Mouse (Mus musculus) midbrain, postnatal 0 days (tissue): ENCODE data around the gene Dlx6. TPM values are rescaled to one million over a fixed set of nuclear protein-coding genes. Genes with fewer than 3 reads are reported as not detected.

Source experiments
- ATAC-seq: fragments of 200-750 bp; cut with Nextera tagmentation; 2 replicates; pipeline ENCODE4 v1.8.0; 2017; ENCODE audit warnings: moderate number of reproducible peaks, mild to moderate bottlenecking, moderate TSS enrichment, moderate library complexity; ENCODE audit not compliant: low FRiP score
- DNase-seq: peaks from one replicate; pipeline ENCODE4 v3.0.0-alpha.2; 2015; ENCODE audit warnings: low spot score
- H3K27ac ChIP-seq: fragments of 300-500 bp; sonication (generic); 2 replicates; pipeline ENCODE4 v1.5.1; 2014; ENCODE audit warnings: low read depth, mild to moderate bottlenecking, low read length, mixed read lengths
- H3K27me3 ChIP-seq: fragments of 300-500 bp; sonication (generic); 2 replicates; pipeline ENCODE4 v1.6.1; 2014; ENCODE audit warnings: low read length, control low read depth, mixed read lengths; ENCODE audit not compliant: insufficient read depth
- H3K36me3 ChIP-seq: fragments of 300-500 bp; sonication (generic); 2 replicates; pipeline ENCODE4 v1.6.1; 2014; ENCODE audit warnings: low read length, control low read depth, mixed read lengths; ENCODE audit not compliant: insufficient read depth
- H3K4me1 ChIP-seq: fragments of 300-500 bp; sonication (generic); 2 replicates; pipeline ENCODE4 v1.6.1; 2014; ENCODE audit warnings: mild to moderate bottlenecking, control low read depth, antibody characterized with exemption, low read length, mixed read lengths; ENCODE audit not compliant: insufficient read depth
- H3K4me2 ChIP-seq: fragments of 300-500 bp; sonication (generic); 2 replicates; pipeline ENCODE4 v1.6.1; 2014; ENCODE audit warnings: low read depth, mild to moderate bottlenecking, low read length, mixed read lengths; ENCODE audit not compliant: poor library complexity, severe bottlenecking
- H3K4me3 ChIP-seq: fragments of 300-500 bp; sonication (generic); 2 replicates; pipeline ENCODE4 v1.5.1; 2014; ENCODE audit warnings: low read depth, mild to moderate bottlenecking, low read length, moderate library complexity
- H3K9ac ChIP-seq: fragments of 300-500 bp; sonication (generic); replicated peaks from 2 replicates; pipeline ENCODE4 v1.6.1; 2014; ENCODE audit warnings: mild to moderate bottlenecking, low read length, moderate library complexity, mixed read lengths; ENCODE audit not compliant: poor library complexity, severe bottlenecking
- H3K9me3 ChIP-seq: fragments of 300-500 bp; sonication (generic); 2 replicates; pipeline ENCODE4 v1.6.1; 2016; ENCODE audit warnings: low read length, control low read depth
- CTCF ChIP-seq: IDR thresholded peaks from 2 replicates; pipeline ENCODE4 v1.5.1; 2016; ENCODE audit warnings: antibody characterized with exemption, mild to moderate bottlenecking
- WGBS: fragments of 180-500 bp; shearing (Covaris S2); extraction: QIAGEN DNeasy Blood & Tissue Kit; methylation state at CpG from one replicate; pipeline ENCODE4 v1.1.7; 2014; 5-methylcytosine and 5-hydroxymethylcytosine counted together
- polyA plus RNA-seq: library from polyadenylated mRNA; unstranded; fragments of >200 nt; fragmentation: Nextera tagmentation; extraction: Ambion mirVana; gene quantifications from 2 replicates; pipeline ENCODE4 v1.2.1, GENCODE M21; 2015
- total RNA-seq: library from RNA; depleted of rRNA; stranded (reverse); fragments of >200 nt; gene quantifications from 2 replicates; pipeline ENCODE4 v1.2.3, GENCODE M21; 2014

The Dlx6 gene
- total and polyA plus RNA-seq, 2 experiments from 2014 or later = 1.1 to 1.5 TPM

GRCm38 (mm10) chr6:6857766-6858165 lies 5.4 kb upstream of the Dlx6 start:
- Histone ChIP-seq H3K27ac (no peak overlapping the region), H3K9ac (no peak overlapping the region), H3K4me2 (no peak overlapping the region), H3K9me3 (no peaks in the 10 kb centered on the region), H3K4me1 (no peaks in the 10 kb centered on the region), H3K27me3 (peaks cover 80% of the 10 kb centered on the region), H3K36me3 (no peaks in the 10 kb centered on the region), H3K4me3 (no peak overlapping the region)
- TF ChIP-seq CTCF = no peak
- 9% methylated on average over 2 of the region's 2 CpGs for WGBS
- DNase-seq (no peak), ATAC-seq (no peak)

DNA sequence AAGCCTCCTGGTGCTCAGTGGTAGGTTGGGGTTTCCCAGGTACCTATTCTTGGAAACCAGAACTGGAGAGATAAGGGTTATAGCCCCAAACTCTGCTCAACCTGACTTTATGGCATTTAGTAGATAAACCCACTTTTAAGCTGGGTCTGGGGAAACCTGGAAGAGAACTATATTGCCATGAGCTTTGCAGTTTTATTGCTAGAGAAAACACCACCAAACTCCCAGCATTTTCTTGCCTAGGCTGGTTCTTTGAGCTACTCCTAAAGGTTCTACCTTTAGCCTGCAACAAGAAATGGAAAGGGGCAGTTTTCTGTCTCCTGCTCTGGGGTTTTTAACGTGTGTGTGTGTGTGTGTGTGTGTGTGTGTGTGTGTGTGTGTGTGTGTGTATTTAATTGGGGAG lies 4.6 kb upstream of the Dlx6 start:
- H3K36me3 ChIP-seq = no peaks in the 10 kb centered on the region
- H3K27me3 ChIP-seq = peaks cover 79% of the 10 kb centered on the region
- H3K27ac ChIP-seq = no peak overlapping the region
- DNase-seq (no peak), ATAC-seq (no peak)
- no peak overlapping the region for H3K4me3 ChIP-seq
- H3K4me1 ChIP-seq = no peaks in the 10 kb centered on the region
- 0% methylated on average over 1 of the region's 1 CpGs for WGBS
- no peaks in the 10 kb centered on the region for H3K9me3 ChIP-seq
- no peak for TF ChIP-seq CTCF
- H3K4me2 ChIP-seq = no peak overlapping the region
- no peak overlapping the region for H3K9ac ChIP-seq

DNA sequence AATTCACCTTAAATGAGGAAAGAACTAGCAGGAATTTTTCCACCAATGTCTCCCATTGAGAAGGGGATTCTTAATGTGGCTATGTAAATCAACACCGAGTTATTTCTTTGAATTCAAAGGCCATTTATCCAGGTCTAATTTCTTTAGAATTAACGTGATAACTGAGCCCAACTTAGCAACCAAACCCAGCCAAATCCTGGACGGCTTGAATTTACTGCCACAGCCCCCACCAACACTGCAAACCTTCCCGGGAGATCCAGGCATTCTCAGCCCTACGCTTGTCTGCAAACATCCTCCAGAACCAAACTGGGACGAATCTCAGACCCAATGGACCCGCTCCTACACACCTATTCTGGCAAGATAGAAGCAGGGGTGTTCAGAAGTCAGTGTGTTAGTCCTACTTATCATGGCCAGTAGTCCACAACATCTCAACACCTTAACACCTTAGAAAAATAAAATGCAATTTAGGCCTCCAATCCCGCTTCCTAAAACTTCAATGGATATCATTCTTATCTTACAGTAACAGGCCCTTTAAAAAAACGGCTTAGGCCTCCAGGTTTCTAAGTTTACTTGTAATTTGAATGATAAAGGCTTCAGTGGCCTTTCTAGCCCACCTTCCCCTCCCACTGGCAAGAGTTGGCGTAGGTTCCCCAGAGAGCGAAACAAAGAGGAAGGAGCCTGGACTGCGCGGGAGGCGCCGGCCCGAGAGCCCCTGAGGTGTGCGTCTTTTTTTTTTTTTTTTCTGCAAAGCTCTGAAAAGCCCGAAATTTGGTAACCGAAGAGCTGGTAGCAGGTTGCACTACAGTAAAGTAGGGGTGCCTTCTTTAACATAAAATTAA lies 3.8 kb upstream of the Dlx6 start:
- H3K36me3 ChIP-seq = no peaks in the 10 kb centered on the region
- no peak overlapping the region for H3K9ac ChIP-seq
- no peak overlapping the region for H3K27ac ChIP-seq
- H3K4me1 ChIP-seq = no peaks in the 10 kb centered on the region
- DNase-seq = no peak
- WGBS = 2% methylated on average over 19 of the region's 19 CpGs
- no peak overlapping the region for H3K4me3 ChIP-seq
- TF ChIP-seq CTCF = no peak
- no peak overlapping the region for H3K4me2 ChIP-seq
- peaks cover 79% of the 10 kb centered on the region for H3K27me3 ChIP-seq
- H3K9me3 ChIP-seq = no peaks in the 10 kb centered on the region
- no peak for ATAC-seq

DNA sequence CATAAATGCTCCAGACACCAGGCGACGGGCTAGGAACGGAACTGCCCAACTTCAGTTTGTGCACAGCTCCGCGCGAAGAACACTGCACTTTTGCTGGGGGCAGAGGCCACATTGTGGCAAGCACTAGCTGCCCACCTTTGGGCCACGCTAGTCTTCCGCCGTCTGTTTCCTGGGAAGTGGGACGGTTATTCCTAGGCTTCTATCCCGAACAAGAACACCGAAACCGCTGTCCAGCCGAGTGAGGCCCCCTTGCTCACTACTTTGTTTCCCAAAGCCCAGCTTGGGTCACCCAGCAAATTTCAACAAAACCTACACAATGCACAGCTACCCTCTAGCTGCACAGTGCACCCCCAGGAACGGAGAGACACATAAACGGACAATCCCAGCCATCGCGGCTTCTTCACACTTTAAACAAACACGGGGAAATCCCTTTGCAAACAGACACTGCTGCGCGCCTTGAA lies 3.2 kb upstream of the Dlx6 start:
- Histone ChIP-seq H3K9me3 (no peaks in the 10 kb centered on the region), H3K4me2 (no peak overlapping the region), H3K4me1 (no peaks in the 10 kb centered on the region), H3K36me3 (no peaks in the 10 kb centered on the region), H3K9ac (no peak overlapping the region), H3K4me3 (no peak overlapping the region), H3K27me3 (peaks cover 75% of the 10 kb centered on the region), H3K27ac (no peak overlapping the region)
- WGBS = 2% methylated on average over 21 of the region's 21 CpGs
- DNase-seq = no peak
- no peak for TF ChIP-seq CTCF
- no peak for ATAC-seq

- no peak overlapping the region for H3K9ac ChIP-seq
- no peaks in the 10 kb centered on the region for H3K9me3 ChIP-seq
- H3K27me3 ChIP-seq = peaks cover 75% of the 10 kb centered on the region
- no peak overlapping the region for H3K27ac ChIP-seq
- no peaks in the 10 kb centered on the region for H3K4me1 ChIP-seq
- DNase-seq (no peak), ATAC-seq (no peak)
- no peak overlapping the region for H3K4me3 ChIP-seq
- TF ChIP-seq CTCF = no peak
- H3K4me2 ChIP-seq = no peak overlapping the region
- 1% methylated on average over 33 of the region's 33 CpGs for WGBS
- H3K36me3 ChIP-seq = no peaks in the 10 kb centered on the region
These were observed 2.6 kb upstream of the Dlx6 start for GRCm38 (mm10) chr6:6860411-6861085.
